Mouse (Mus musculus): ENCODE data around the gene Aldh18a1. TPM values are rescaled to one million over a fixed set of nuclear protein-coding genes. Genes with fewer than 3 reads are reported as not detected.

The Aldh18a1 gene
- total RNA-seq, 2 experiments from 2014 or later = 34.3 to 39.4 TPM

Other genes starting within 250 kb of the Aldh18a1 start
- gene Sorbs1, start 74.7 kb downstream of the Aldh18a1 start, total RNA-seq (2015) = 2.5 and 3.3 TPM in 2 replicates
- 0.42 and 8.7 TPM in 2 replicates for gene Sorbs1, start 74.7 kb downstream of the Aldh18a1 start, total RNA-seq (2017)
- gene Tctn3, start 23.8 kb upstream of the Aldh18a1 start, total RNA-seq (2015) = 4.7 and 7.5 TPM in 2 replicates
- gene Tctn3, start 23.8 kb upstream of the Aldh18a1 start, total RNA-seq (2017) = 5.3 and 6.6 TPM in 2 replicates
- gene Entpd1, start 23.9 kb upstream of the Aldh18a1 start, total RNA-seq (2015) = 6.4 and 7.9 TPM in 2 replicates
- gene Entpd1, start 23.9 kb upstream of the Aldh18a1 start, total RNA-seq (2017) = 7.5 and 19.3 TPM in 2 replicates
- 0.15 and 0.81 TPM in 2 replicates for gene Cc2d2b, start 160.3 kb upstream of the Aldh18a1 start, total RNA-seq (2015)
- 0.37 TPM in 1 of 2 replicates, not detected in the other for gene Cc2d2b, start 160.3 kb upstream of the Aldh18a1 start, total RNA-seq (2017)
- 3.9 and 4.6 TPM in 2 replicates for gene Ccnj, start 242.8 kb upstream of the Aldh18a1 start, total RNA-seq (2015)
- 5.5 and 8.4 TPM in 2 replicates for gene Ccnj, start 242.8 kb upstream of the Aldh18a1 start, total RNA-seq (2017)